ENCODE assay signal across 27 mouse cellular contexts in the genomic region with DNA sequence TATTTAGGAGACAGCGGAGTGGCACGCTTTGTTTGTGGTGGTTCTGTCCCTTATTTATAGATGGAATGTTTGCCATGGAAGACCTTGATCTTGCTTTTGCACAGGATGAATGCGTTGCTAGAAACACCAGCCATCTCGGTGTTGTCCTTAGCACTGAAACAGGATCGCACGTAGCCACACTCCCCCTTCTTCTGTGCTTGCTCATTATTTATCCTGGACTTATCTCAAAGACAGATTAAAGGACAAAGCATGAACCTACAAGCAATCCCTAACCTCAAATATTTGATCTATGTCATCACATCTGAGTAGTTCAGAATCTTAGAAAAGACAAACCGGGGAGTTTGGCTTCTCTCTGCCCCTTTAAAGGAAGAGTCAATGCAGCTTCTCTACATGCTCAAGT. TPM values are rescaled to one million over a fixed set of nuclear protein-coding genes. Genes with fewer than 3 reads are reported as not detected.
DNase-seq lines count a peak whose midpoint lies in the region; ATAC-seq and TF ChIP-seq lines count a peak whose summit lies in the region.
"Had no signal": no experiment of that assay in that cellular context is flagged by ENCODE, and none has a peak within 500 bp of the region (broad histone marks: within the 10 kb centered on the region; RNA-seq: fewer than 3 reads in every experiment).

No protein-coding gene starts in this region.

- no peak for TF ChIP-seq POLR2A in myocyte (IDR thresholded peaks at IDR 0.05; ENCODE audit: insufficient read length, low read depth)

- no peaks in the 10 kb centered on the region for H3K36me3 ChIP-seq in C2C12 (ENCODE audit: control insufficient read depth, insufficient read depth)
- H3K36me3 ChIP-seq in myocyte (ENCODE audit: control insufficient read depth, insufficient read depth) = no peaks in the 10 kb centered on the region
- H3K36me3 ChIP-seq: embryonic facial prominence, embryonic 13.5 days; G1E; heart, embryonic 10.5 days; heart, embryonic 13.5 days had no signal

- TF ChIP-seq CTCF in C2C12 (IDR thresholded peaks at IDR 0.05; ENCODE audit: control insufficient read depth, insufficient read depth, insufficient read length) (no peak), Patski (IDR thresholded peaks at IDR 0.05) (no peak)

- CTCF ChIA-PET in Patski (lab: Charles Lee) = no interaction called here

- no peaks in the 10 kb centered on the region for H3K79me3 ChIP-seq in C2C12 (ENCODE audit: low read depth)

- peak; percentile 69 for ATAC-seq in Patski
- ATAC-seq: forebrain, embryonic 14.5 days; forebrain, postnatal 0 days; hindbrain, postnatal 0 days; inflammation-experienced regulatory T-cells, adult 6 months; intestine, embryonic 16.5 days had no signal

- peak overlapping the region; percentile 56 for H3K4me2 ChIP-seq in myocyte (ENCODE audit: low read depth)
- H3K4me2 ChIP-seq: embryonic facial prominence, embryonic 13.5 days; heart, embryonic 13.5 days; hindbrain, embryonic 14.5 days had no signal

- in situ Hi-C loops in Patski (cut with MboI; ENCODE audit: low pct_unique_long_range_greater_than_20kb) = loop anchor here (10.0 kb wide), 1 partner anchor 388 kb away; a partner anchor contains a TSS

- DNase-seq in 3T3-L1 (ENCODE audit: low read depth, low spot score) (peak; percentile 67), Patski (ENCODE audit: low read depth, low spot score) (no peak)
- no peak for DNase-seq in kidney, postnatal 4 days
- DNase-seq in spleen, postnatal 4 days (ENCODE audit: low spot score in 2 of 2) = no peak
- DNase-seq: adrenal gland, postnatal 14 days; cerebellum, adult 11 months; cerebellum, adult 2 months; cerebellum, adult 9-11 months; cerebellum, postnatal 25 days; forebrain, postnatal 0 days; gastrocnemius, adult 2 months; gastrocnemius, postnatal 14 days; heart, adult 2 months; heart, postnatal 14 days; heart, postnatal 4 days had no signal

- H3K4me3 ChIP-seq in C2C12 (ENCODE audit: insufficient read depth, poor library complexity, severe bottlenecking) (no peak overlapping the region), myocyte (no peak overlapping the region)
- H3K4me3 ChIP-seq: embryonic facial prominence, embryonic 13.5 days; gastrocnemius, adult 2 months; heart, adult 2 months; heart, embryonic 10.5 days; heart, embryonic 13.5 days had no signal

- no peaks in the 10 kb centered on the region for H3K27me3 ChIP-seq in C2C12 (ENCODE audit: control insufficient read depth, insufficient read depth, insufficient read length)
- no peaks in the 10 kb centered on the region for H3K27me3 ChIP-seq in Patski
- no peaks in the 10 kb centered on the region for H3K27me3 ChIP-seq in myocyte (ENCODE audit: control insufficient read depth, insufficient read depth, insufficient read length)
- H3K27me3 ChIP-seq: CH12.LX; embryonic facial prominence, embryonic 13.5 days; heart, embryonic 13.5 days had no signal

- H3K79me2 ChIP-seq in C2C12 (ENCODE audit: control insufficient read depth, insufficient read depth) (no peaks in the 10 kb centered on the region), myocyte (ENCODE audit: control insufficient read depth, insufficient read depth) (no peaks in the 10 kb centered on the region)

- POLR2A ChIA-PET in Patski (lab: Charles Lee) = no interaction called here

- no peak overlapping the region for H3ac ChIP-seq in C2C12 (ENCODE audit: control insufficient read depth, insufficient read length, low read depth)
- no peak overlapping the region for H3ac ChIP-seq in myocyte (ENCODE audit: control insufficient read depth, insufficient read length)

TF ChIP-seq in C2C12, 6 proteins besides CTCF, POLR2A, EP300 and RAD21:
- TF ChIP-seq MYOD1 (IDR thresholded peaks at IDR 0.05; ENCODE audit: control insufficient read depth, insufficient read length, low read depth) = no peak
- TF ChIP-seq MYOG (IDR thresholded peaks at IDR 0.05; ENCODE audit: control insufficient read depth, extremely low read depth, insufficient read length) = no peak
- TF ChIP-seq CEBPB (IDR thresholded peaks at IDR 0.05; ENCODE audit: low read depth) = peak; percentile 22
- TF ChIP-seq MAX (IDR thresholded peaks at IDR 0.05) = no peak
- no peak for TF ChIP-seq FOSL1 (IDR thresholded peaks at IDR 0.05; ENCODE audit: insufficient read depth, low read length, poor library complexity, severe bottlenecking)

TF ChIP-seq in myocyte, 11 proteins besides CTCF, POLR2A, EP300 and RAD21:
- TF ChIP-seq TCF12 (IDR thresholded peaks at IDR 0.05; ENCODE audit: insufficient read depth, poor library complexity, severe bottlenecking) (no peak), MAX (IDR thresholded peaks at IDR 0.05; ENCODE audit: low read depth) (no peak), USF1 (IDR thresholded peaks at IDR 0.05; ENCODE audit: low read depth) (no peak), REST (IDR thresholded peaks at IDR 0.05; ENCODE audit: insufficient read depth, insufficient read length) (no peak), CEBPB (IDR thresholded peaks at IDR 0.05; ENCODE audit: insufficient read depth, poor library complexity, severe bottlenecking) (no peak), SRF (IDR thresholded peaks at IDR 0.05; ENCODE audit: control insufficient read depth, insufficient read length, low read depth) (no peak), MYOG (IDR thresholded peaks at IDR 0.05; ENCODE audit: control insufficient read depth in 1 of 3, insufficient read depth in 1 of 3, insufficient read length in 2 of 3, low read depth in 2 of 3) (no peak), POLR2AphosphoS2 (IDR thresholded peaks at IDR 0.05; ENCODE audit: insufficient read length, low read depth) (no peak), TCF3 (IDR thresholded peaks at IDR 0.05; ENCODE audit: insufficient read length, low read depth) (no peak), E2F4 (IDR thresholded peaks at IDR 0.05; ENCODE audit: insufficient read depth) (no peak), MYOD1 (IDR thresholded peaks at IDR 0.05; ENCODE audit: control insufficient read depth in 1 of 3, insufficient read length in 2 of 3, low read depth in 2 of 3) (no peak)

RNA-seq across cellular contexts. Expression of a gene that starts 24.2 kb away (rescaled TPM):
- polyA plus RNA-seq in C2C12 (2012; fragmentation: generic; extraction: Trizol) (6.3 TPM), Patski (2021) (21.7 TPM), myocyte (2012; fragmentation: generic; extraction: Trizol) (10.6 TPM)

RNA-seq across cellular contexts. Expression of a gene that starts 24.4 kb away (rescaled TPM):
- polyA plus RNA-seq in C2C12 (2012; fragmentation: generic; extraction: Trizol) = 7.5 TPM
- polyA plus RNA-seq in Patski (2021) = 8.8 TPM
- polyA plus RNA-seq in myocyte (2012; fragmentation: generic; extraction: Trizol) = 9.4 TPM
